25 mouse cellular contexts compared by ENCODE assay signal in the genomic region with DNA sequence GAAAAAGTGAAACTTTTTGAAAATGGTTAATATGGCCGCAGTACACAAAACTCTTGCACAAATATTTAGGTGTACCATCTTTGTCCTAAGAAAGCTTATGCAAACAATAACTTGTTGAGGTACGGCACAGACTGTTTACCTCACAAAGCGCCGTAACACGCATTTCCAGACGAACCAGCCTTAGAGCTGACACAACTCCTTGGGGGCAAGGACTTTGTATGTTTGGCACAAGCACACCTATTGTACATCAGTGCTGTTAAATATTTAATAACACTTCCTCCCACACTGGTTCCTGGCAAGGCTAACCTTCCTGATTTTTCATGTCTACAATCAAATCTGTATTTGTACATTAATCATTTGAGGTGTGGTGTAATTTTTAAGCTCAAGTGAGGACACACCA.
DNase-seq lines count a peak whose midpoint lies in the region; ATAC-seq and TF ChIP-seq lines count a peak whose summit lies in the region.
"Had no signal": no experiment of that assay in that cellular context is flagged by ENCODE, and none has a peak within 500 bp of the region (broad histone marks: within the 10 kb centered on the region; RNA-seq: fewer than 3 reads in every experiment).

No protein-coding gene starts in this region.

- H3K4me1 ChIP-seq in lung, postnatal 0 days (ENCODE audit: insufficient read depth, low read depth, low read length): no peaks in the 10 kb centered on the region
- no peaks in the 10 kb centered on the region for H3K4me1 ChIP-seq in hindbrain, embryonic 12.5 days
- H3K4me1 ChIP-seq: heart, embryonic 13.5 days; lung, embryonic 15.5 days had no signal

- H3K36me3 ChIP-seq in lung, postnatal 0 days (ENCODE audit: insufficient read depth, low read length): no peaks in the 10 kb centered on the region
- H3K36me3 ChIP-seq in hindbrain, embryonic 12.5 days: no peaks in the 10 kb centered on the region
- H3K36me3 ChIP-seq: lung, embryonic 15.5 days had no signal

- no peak for TF ChIP-seq EP300 in lung, postnatal 0 days (IDR thresholded peaks at IDR 0.05)

- no peak overlapping the region for H3K9ac ChIP-seq in lung, postnatal 0 days (replicated peaks; ENCODE audit: low read depth)
- H3K9ac ChIP-seq in hindbrain, embryonic 12.5 days: no peak overlapping the region
- H3K9ac ChIP-seq: heart, embryonic 13.5 days; hindbrain, embryonic 14.5 days; liver, embryonic 14.5 days; lung, embryonic 15.5 days had no signal

- TF ChIP-seq CTCF in lung, postnatal 0 days (IDR thresholded peaks at IDR 0.05): no peak

- intact Hi-C loops in heart, postnatal 10 days (cut with DNase I): no loop called here

- no peak overlapping the region for H3K27ac ChIP-seq in lung, postnatal 0 days (ENCODE audit: low read length)
- H3K27ac ChIP-seq in hindbrain, embryonic 12.5 days: no peak overlapping the region
- H3K27ac ChIP-seq: heart, embryonic 13.5 days; hindbrain, embryonic 14.5 days; liver, embryonic 14.5 days; lung, embryonic 15.5 days had no signal

- no peaks in the 10 kb centered on the region for H3K9me3 ChIP-seq in lung, postnatal 0 days (ENCODE audit: low read length)
- H3K9me3 ChIP-seq in hindbrain, embryonic 12.5 days (replicated peaks): 0 out of 2 replicates have a peak, but pooled peaks cover 3% of the 10 kb centered on the region
- H3K9me3 ChIP-seq: lung, embryonic 15.5 days had no signal

- 40% methylated on average over 6 of the region's 6 CpGs for WGBS in lung, postnatal 0 days
- WGBS in hindbrain, embryonic 12.5 days: 90% methylated on average over 6 of the region's 6 CpGs

- no peak overlapping the region for H3K4me2 ChIP-seq in lung, postnatal 0 days (replicated peaks; ENCODE audit: low read depth, low read length)
- H3K4me2 ChIP-seq in hindbrain, embryonic 12.5 days (replicated peaks): no peak overlapping the region
- H3K4me2 ChIP-seq: heart, embryonic 13.5 days; hindbrain, embryonic 14.5 days; lung, embryonic 15.5 days had no signal

- H3K4me3 ChIP-seq in lung, postnatal 0 days (ENCODE audit: low read depth, low read length): no peak overlapping the region
- H3K4me3 ChIP-seq in hindbrain, embryonic 12.5 days: no peak overlapping the region
- H3K4me3 ChIP-seq: heart, embryonic 13.5 days; lung, embryonic 15.5 days had no signal

- H3K27me3 ChIP-seq in lung, postnatal 0 days (replicated peaks; ENCODE audit: insufficient read depth, low read length): no peaks in the 10 kb centered on the region
- H3K27me3 ChIP-seq in hindbrain, embryonic 12.5 days: no peaks in the 10 kb centered on the region
- H3K27me3 ChIP-seq: heart, embryonic 13.5 days; lung, embryonic 15.5 days had no signal

- peak; percentile 58 for ATAC-seq in lung, postnatal 0 days
- no peak for ATAC-seq in hindbrain, embryonic 12.5 days (ENCODE audit: low FRiP score)
- ATAC-seq: CD4-positive, CD25-positive, alpha-beta regulatory T cell, adult 4 months; forebrain, embryonic 14.5 days; intestine, postnatal 0 days had no signal

- DNase-seq in heart, adult 18-20 months: peak; percentile 18 to 35
- DNase-seq in heart, postnatal 10 days: no peak
- DNase-seq in lung, postnatal 0 days (ENCODE audit: low spot score): peak; percentile 25
- no peak for DNase-seq in lung, postnatal 14 days
- DNase-seq in gonadal fat pad, adult 2 months (ENCODE audit: low read depth): peak; percentile 74
- DNase-seq in kidney, postnatal 14 days: no peak
- DNase-seq: adrenal gland, postnatal 14 days; cerebellum, adult 18-20 months; cerebellum, postnatal 10 days; gastrocnemius, postnatal 36 days; heart, postnatal 4 days; kidney, adult 9 months; kidney, postnatal 10 days; liver; midbrain, embryonic 14.5 days; thymus, adult 18-20 months; thymus, postnatal 25 days had no signal

Comparison
In these comparisons a context has a peak if more than half of its experiments do, and no peak if none do; other contexts are left out.
1. DNase-seq: peak in heart, adult 18-20 months (2 of 2), lung, postnatal 0 days (single experiment) and gonadal fat pad, adult 2 months (single experiment); none in heart, postnatal 10 days (0 of 2), lung, postnatal 14 days (single experiment) and kidney, postnatal 14 days (single experiment).